Mouse (Mus musculus) forebrain, embryonic 14.5 days (tissue): ENCODE results near the gene Zfp146. TPM values are rescaled to one million over a fixed set of nuclear protein-coding genes. Genes with fewer than 3 reads are reported as not detected.

ENCODE experiments used
- ATAC-seq: fragments of 200-750 bp; cut with Nextera tagmentation; 2 replicates; pipeline ENCODE4 v1.8.0; 2017; ENCODE audit warnings: mild to moderate bottlenecking, moderate library complexity
- DNase-seq: peaks from one replicate; pipeline ENCODE4 v3.0.0-alpha.2; 2015; ENCODE audit warnings: low spot score
- H3K27ac ChIP-seq: fragments of 300-500 bp; sonication (generic); 2 replicates; pipeline ENCODE4 v1.5.1; 2014; ENCODE audit warnings: low read depth, mild to moderate bottlenecking, control low read depth, low read length, moderate library complexity
- H3K27me3 ChIP-seq: fragments of 300-500 bp; sonication (generic); replicated peaks from 2 replicates; pipeline ENCODE4 v1.6.1; 2014; ENCODE audit warnings: low read length, control low read depth, mixed read lengths; ENCODE audit not compliant: control insufficient read depth, insufficient read depth
- H3K36me3 ChIP-seq: fragments of 300-500 bp; sonication (generic); 2 replicates; pipeline ENCODE4 v1.6.1; 2014; ENCODE audit warnings: low read length, control low read depth; ENCODE audit not compliant: control insufficient read depth, insufficient read depth
- H3K4me1 ChIP-seq: fragments of 300-500 bp; sonication (generic); 2 replicates; pipeline ENCODE4 v1.6.1; 2014; ENCODE audit warnings: antibody characterized with exemption, low read length, control low read depth; ENCODE audit not compliant: control insufficient read depth, insufficient read depth
- H3K4me2 ChIP-seq: fragments of 300-500 bp; sonication (generic); 2 replicates; pipeline ENCODE4 v1.6.1; 2014; ENCODE audit warnings: mild to moderate bottlenecking, control low read depth, low read length
- H3K4me3 ChIP-seq: fragments of 300-500 bp; sonication (generic); 2 replicates; pipeline ENCODE4 v1.5.1; 2014; ENCODE audit warnings: low read depth, low read length, control low read depth
- H3K9ac ChIP-seq: fragments of 300-500 bp; sonication (generic); 2 replicates; pipeline ENCODE4 v1.6.1; 2014; ENCODE audit warnings: mild to moderate bottlenecking, low read length, control low read depth, moderate library complexity
- H3K9me3 ChIP-seq: fragments of 300-500 bp; sonication (generic); replicated peaks from 2 replicates; pipeline ENCODE4 v1.6.1; 2016; ENCODE audit warnings: low read length, control low read depth, mixed read lengths; ENCODE audit not compliant: control insufficient read depth
- WGBS: fragments of 180-500 bp; shearing (Covaris S2); extraction: QIAGEN DNeasy Blood & Tissue Kit; methylation state at CpG from one replicate; pipeline ENCODE4 v1.1.7; 2014; 5-methylcytosine and 5-hydroxymethylcytosine counted together
- polyA plus RNA-seq: library from polyadenylated mRNA; unstranded; fragments of >200 nt; fragmentation: Nextera tagmentation; extraction: Ambion mirVana; gene quantifications from 2 replicates; pipeline ENCODE4 v1.2.1, GENCODE M21; 2014

Gene Zfp146
- polyA plus RNA-seq, 1 experiment from 2014 or later, result 29.0 TPM

- H3K4me1 ChIP-seq, result peaks cover 12% of the 10 kb centered on the region; the same call in 1 of the 2 replicates
- H3K9me3 ChIP-seq, result no peaks in the 10 kb centered on the region
- no peaks in the 10 kb centered on the region for H3K27me3 ChIP-seq
- H3K36me3 ChIP-seq, result peaks cover 26% of the 10 kb centered on the region
- under 1% methylated on average over 28 of the region's 28 CpGs for WGBS
- peak overlapping the region; percentile 79 for H3K9ac ChIP-seq
- peak; percentile 88 for ATAC-seq
- peak overlapping the region; percentile 84 for H3K4me2 ChIP-seq
- peak overlapping the region; percentile 71; the same call in 1 of the 2 replicates for H3K27ac ChIP-seq
- peak; percentile 97 for DNase-seq
- peak overlapping the region; percentile 67 for H3K4me3 ChIP-seq
Observed at GRCm38 (mm10) chr7:30194884-30195283, 25.3 kb upstream of the Zfp146 start.

GRCm38 (mm10) chr7:30194101-30194831 is 24.7 kb upstream of the Zfp146 start:
- peak; percentile 22 for ATAC-seq
- Histone ChIP-seq H3K27me3 (no peaks in the 10 kb centered on the region), H3K27ac (peak overlapping the region; percentile 71; the same call in 1 of the 2 replicates), H3K4me2 (peak overlapping the region; percentile 84), H3K4me3 (peak overlapping the region; percentile 67), H3K36me3 (peaks cover 28% of the 10 kb centered on the region), H3K9ac (peak overlapping the region; percentile 79), H3K9me3 (no peaks in the 10 kb centered on the region), H3K4me1 (peaks cover 12% of the 10 kb centered on the region; the same call in 1 of the 2 replicates)
- peak; percentile 47 for DNase-seq
- under 1% methylated on average over 26 of the region's 26 CpGs for whole genome bisulfite sequencing

GRCm38 (mm10) chr7:30193581-30194100 is 24.1 kb upstream of the Zfp146 start:
- Histone ChIP-seq H3K9me3 (no peaks in the 10 kb centered on the region), H3K4me2 (peak overlapping the region; percentile 84), H3K27me3 (no peaks in the 10 kb centered on the region), H3K9ac (peak overlapping the region; percentile 79), H3K4me1 (peaks cover 12% of the 10 kb centered on the region; the same call in 1 of the 2 replicates), H3K36me3 (peaks cover 35% of the 10 kb centered on the region), H3K4me3 (peak overlapping the region; percentile 67), H3K27ac (peak overlapping the region; percentile 71; the same call in 1 of the 2 replicates)
- ATAC-seq, result peak; percentile 70
- 1% methylated on average over 26 of the region's 26 CpGs for WGBS
- DNase-seq, result peak; percentile 86

- Histone ChIP-seq H3K4me2 (peak overlapping the region; percentile 84), H3K36me3 (peaks cover 41% of the 10 kb centered on the region), H3K4me1 (peaks cover 12% of the 10 kb centered on the region; the same call in 1 of the 2 replicates), H3K4me3 (peak overlapping the region; percentile 67), H3K27ac (no peak overlapping the region), H3K9ac (peak overlapping the region; percentile 79), H3K9me3 (no peaks in the 10 kb centered on the region), H3K27me3 (no peaks in the 10 kb centered on the region)
- WGBS, result 19% methylated on average over 9 of the region's 9 CpGs
- DNase-seq (no peak), ATAC-seq (no peak)
Observed at GRCm38 (mm10) chr7:30193013-30193412, 23.5 kb upstream of the Zfp146 start.

GRCm38 (mm10) chr7:30192088-30192487 is 22.5 kb upstream of the Zfp146 start:
- Histone ChIP-seq H3K9me3 (no peaks in the 10 kb centered on the region), H3K27me3 (no peaks in the 10 kb centered on the region), H3K4me2 (no peak overlapping the region), H3K9ac (no peak overlapping the region), H3K4me1 (peaks cover 12% of the 10 kb centered on the region; the same call in 1 of the 2 replicates), H3K4me3 (0 out of 2 replicates have a peak overlapping the region, but pooled peaks have one; percentile 67), H3K27ac (no peak overlapping the region), H3K36me3 (peaks cover 50% of the 10 kb centered on the region)
- DNase-seq, result no peak
- no peak for ATAC-seq
- WGBS, result 93% methylated on average over 12 of the region's 12 CpGs

- Histone ChIP-seq H3K4me2 (no peak overlapping the region), H3K27ac (no peak overlapping the region), H3K9me3 (no peaks in the 10 kb centered on the region), H3K4me1 (peaks cover 12% of the 10 kb centered on the region; the same call in 1 of the 2 replicates), H3K9ac (no peak overlapping the region), H3K36me3 (peaks cover 72% of the 10 kb centered on the region), H3K4me3 (no peak overlapping the region), H3K27me3 (no peaks in the 10 kb centered on the region)
- ATAC-seq, result no peak
- WGBS, result 92% methylated on average over 4 of the region's 4 CpGs
- no peak for DNase-seq
Observed at GRCm38 (mm10) chr7:30189116-30189491, 19.6 kb upstream of the Zfp146 start.

- no peaks in the 10 kb centered on the region for H3K27me3 ChIP-seq
- no peak for DNase-seq
- no peaks in the 10 kb centered on the region for H3K9me3 ChIP-seq
- no peak overlapping the region for H3K9ac ChIP-seq
- H3K4me3 ChIP-seq, result no peak overlapping the region
- peaks cover 72% of the 10 kb centered on the region for H3K36me3 ChIP-seq
- ATAC-seq, result no peak
- peaks cover 11% of the 10 kb centered on the region; the same call in 1 of the 2 replicates for H3K4me1 ChIP-seq
- 90% methylated on average over 12 of the region's 12 CpGs for WGBS
- H3K27ac ChIP-seq, result no peak overlapping the region
- H3K4me2 ChIP-seq, result no peak overlapping the region
Observed at GRCm38 (mm10) chr7:30188344-30189115, 19.0 kb upstream of the Zfp146 start.

- ATAC-seq, result no peak
- no peaks in the 10 kb centered on the region for H3K27me3 ChIP-seq
- DNase-seq, result no peak
- H3K27ac ChIP-seq, result no peak overlapping the region
- no peak overlapping the region for H3K4me2 ChIP-seq
- no peak overlapping the region for H3K9ac ChIP-seq
- no peak overlapping the region for H3K4me3 ChIP-seq
- H3K4me1 ChIP-seq, result no peaks in the 10 kb centered on the region
- H3K36me3 ChIP-seq, result peaks cover 45% of the 10 kb centered on the region
- WGBS, result 77% methylated on average over 13 of the region's 13 CpGs
- H3K9me3 ChIP-seq, result no peaks in the 10 kb centered on the region
Observed at GRCm38 (mm10) chr7:30184641-30185348, 15.2 kb upstream of the Zfp146 start.
